Mouse (Mus musculus) liver, adult 2 months (tissue): ENCODE data around the gene Sh3pxd2a. TPM values are rescaled to one million over a fixed set of nuclear protein-coding genes. Genes with fewer than 3 reads are reported as not detected.

Experiments
- DNase-seq: peaks from one replicate; pipeline ENCODE4 v3.0.0-alpha.2; 2011; ENCODE audit warnings: low read depth, low spot score; ENCODE audit errors: extremely low read depth
- H3K27ac ChIP-seq: fragments of 200-500 bp; replicated peaks from 2 replicates; pipeline ENCODE4 v1.5.1; 2012; ENCODE audit warnings: low read depth, mild to moderate bottlenecking, control low read depth, inconsistent platforms, low read length; ENCODE audit not compliant: insufficient read depth
- H3K27me3 ChIP-seq: fragments of 200-500 bp; 2 replicates; pipeline ENCODE4 v1.6.1; 2012; ENCODE audit warnings: mild to moderate bottlenecking, moderate library complexity, low read length, inconsistent platforms; ENCODE audit not compliant: control insufficient read depth, insufficient read depth
- H3K36me3 ChIP-seq: fragments of 200-500 bp; 2 replicates; pipeline ENCODE4 v1.6.1; 2012; ENCODE audit warnings: low read length, inconsistent platforms; ENCODE audit not compliant: control insufficient read depth, insufficient read depth
- H3K4me1 ChIP-seq: fragments of 200-500 bp; 2 replicates; pipeline ENCODE4 v1.6.1; 2011; ENCODE audit warnings: low read length; ENCODE audit not compliant: control insufficient read depth, insufficient read depth
- H3K4me3 ChIP-seq: fragments of 200-500 bp; 2 replicates; pipeline ENCODE4 v1.5.1; 2011; ENCODE audit warnings: low read depth, mild to moderate bottlenecking, control low read depth, low read length, moderate library complexity; ENCODE audit not compliant: insufficient read depth
- H3K79me2 ChIP-seq: fragments of 200-500 bp; 2 replicates; pipeline ENCODE4 v1.6.1; 2012; ENCODE audit warnings: inconsistent platforms, mild to moderate bottlenecking, low read length, moderate library complexity; ENCODE audit not compliant: control insufficient read depth, insufficient read depth
- H3K9ac ChIP-seq: fragments of 200-500 bp; 2 replicates; pipeline ENCODE4 v1.6.1; 2012; ENCODE audit warnings: low read depth, mild to moderate bottlenecking, control low read depth, inconsistent platforms, low read length
- CTCF ChIP-seq: fragments of 200-500 bp; IDR thresholded peaks from 2 replicates; pipeline ENCODE4 v1.5.1; 2011; ENCODE audit warnings: low read depth, low read length, control low read depth
- POLR2A ChIP-seq: fragments of 200-500 bp; IDR thresholded peaks from 2 replicates; pipeline ENCODE4 v1.6.1; 2011; ENCODE audit warnings: low read length, control low read depth; ENCODE audit not compliant: insufficient read depth; ENCODE audit errors: extremely low read depth
- WGBS: fragments of 180-500 bp; shearing (Covaris S2); methylation state at CpG from one replicate; pipeline ENCODE4 v1.1.7; 2018; 5-methylcytosine and 5-hydroxymethylcytosine counted together
- polyA plus RNA-seq: library from polyadenylated mRNA; depleted of rRNA; stranded (reverse); fragments of >200 nt; gene quantifications from 2 replicates; pipeline ENCODE4 v1.2.3, GENCODE M21; 2012
- total RNA-seq: library from RNA; depleted of rRNA; stranded (reverse); fragments of >200 nt; gene quantifications from 2 replicates; pipeline ENCODE4 v1.2.3, GENCODE M21; 2014

Gene Sh3pxd2a
- total and polyA plus RNA-seq, 2 experiments: 4.2 to 10.0 TPM

DNA sequence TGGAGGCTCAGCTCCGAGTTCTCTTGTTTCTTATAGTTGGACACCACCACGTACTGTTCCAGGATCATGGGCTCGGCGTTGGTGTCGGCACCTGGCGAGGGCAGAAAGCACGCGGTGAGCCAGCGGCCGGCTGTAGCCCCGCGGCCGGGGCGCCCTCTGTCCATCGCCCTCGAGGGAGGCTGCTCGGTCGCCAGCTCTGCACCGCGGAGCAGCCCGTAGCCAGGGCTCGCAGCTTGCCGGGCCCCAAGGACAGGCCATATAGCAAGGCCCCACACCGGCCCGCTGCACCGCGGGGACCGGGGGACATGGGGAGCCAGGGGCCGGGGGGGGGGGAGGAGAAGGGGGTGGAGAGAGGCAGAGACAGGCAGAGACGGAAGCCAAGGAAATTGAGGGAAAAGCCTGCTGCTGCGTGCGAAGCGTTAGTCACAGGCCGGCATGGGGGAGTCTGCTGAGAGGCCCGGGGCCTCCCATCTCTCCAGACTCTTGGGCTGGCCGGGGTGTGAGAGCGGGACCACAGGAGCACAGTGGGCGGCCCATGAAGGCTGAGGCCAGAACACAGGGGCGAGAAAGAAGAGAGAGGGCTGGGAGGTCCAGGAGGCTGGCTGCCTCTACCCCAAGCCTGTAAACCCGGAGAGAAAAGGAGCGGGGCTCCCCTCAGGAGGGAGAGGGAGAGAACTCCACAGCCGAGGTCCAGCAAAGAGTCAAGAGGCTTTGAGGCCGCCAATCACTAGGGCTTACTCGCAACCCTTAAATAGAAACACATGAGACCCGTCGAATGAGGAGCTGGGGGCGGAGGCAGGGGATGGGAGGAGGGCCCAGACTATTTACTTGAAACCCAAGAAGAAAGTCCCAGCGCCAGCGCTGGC lies 149.9 kb downstream of the Sh3pxd2a start:
- 24% methylated on average over 49 of the region's 49 CpGs for WGBS
- peak overlapping the region; percentile 20; the same call in 1 of the 2 replicates for H3K4me3 ChIP-seq
- H3K9ac ChIP-seq: peak overlapping the region; percentile 53
- peaks cover 60% of the 10 kb centered on the region for H3K4me1 ChIP-seq
- no peaks in the 10 kb centered on the region for H3K27me3 ChIP-seq
- no peaks in the 10 kb centered on the region for H3K79me2 ChIP-seq
- peak; percentile 66 for DNase-seq
- no peak for TF ChIP-seq CTCF
- no peak for TF ChIP-seq POLR2A
- no peak overlapping the region for H3K27ac ChIP-seq
- no peaks in the 10 kb centered on the region for H3K36me3 ChIP-seq

DNA sequence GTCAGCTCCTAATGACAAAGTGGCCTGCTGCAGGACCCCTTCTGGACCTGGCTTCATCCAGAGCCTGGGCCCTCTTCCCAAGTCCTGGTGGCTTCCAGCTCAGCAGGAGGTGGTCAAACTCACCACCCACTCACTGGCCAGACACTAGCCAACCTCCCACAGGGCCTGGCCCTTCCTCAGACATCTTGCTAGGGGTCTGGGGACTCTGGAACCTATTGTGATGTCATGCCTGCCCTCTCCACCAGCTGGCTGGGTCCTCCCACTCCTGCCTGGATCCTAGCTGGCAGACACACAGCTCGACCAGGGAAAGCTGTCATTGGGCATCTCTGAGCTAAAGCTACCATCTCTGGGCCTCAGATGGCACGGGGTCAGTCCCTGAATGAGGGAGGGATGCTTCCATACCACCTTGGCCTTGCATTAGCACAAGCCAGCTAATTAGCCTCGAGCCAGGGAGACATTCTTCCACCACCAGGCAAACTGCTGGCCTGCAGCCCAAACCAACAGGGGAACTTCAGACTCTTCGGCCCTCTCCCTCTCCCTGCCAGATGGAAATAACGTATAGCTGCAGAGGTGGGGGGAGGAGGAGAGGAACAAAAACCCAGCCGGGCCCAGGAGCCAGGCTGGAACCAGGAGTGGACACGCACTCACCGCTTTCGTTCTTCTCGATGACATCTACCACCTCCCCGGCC lies 150.7 kb downstream of the Sh3pxd2a start:
- Histone ChIP-seq H3K4me1 (peaks cover 60% of the 10 kb centered on the region), H3K9ac (peak overlapping the region; percentile 46), H3K79me2 (no peaks in the 10 kb centered on the region), H3K4me3 (peak overlapping the region; percentile 14; the same call in 1 of the 2 replicates), H3K36me3 (no peaks in the 10 kb centered on the region), H3K27me3 (no peaks in the 10 kb centered on the region), H3K27ac (no peak overlapping the region)
- TF ChIP-seq POLR2A (no peak), CTCF (no peak)
- DNase-seq: peak; percentile 54
- 35% methylated on average over 11 of the region's 11 CpGs for WGBS

DNA sequence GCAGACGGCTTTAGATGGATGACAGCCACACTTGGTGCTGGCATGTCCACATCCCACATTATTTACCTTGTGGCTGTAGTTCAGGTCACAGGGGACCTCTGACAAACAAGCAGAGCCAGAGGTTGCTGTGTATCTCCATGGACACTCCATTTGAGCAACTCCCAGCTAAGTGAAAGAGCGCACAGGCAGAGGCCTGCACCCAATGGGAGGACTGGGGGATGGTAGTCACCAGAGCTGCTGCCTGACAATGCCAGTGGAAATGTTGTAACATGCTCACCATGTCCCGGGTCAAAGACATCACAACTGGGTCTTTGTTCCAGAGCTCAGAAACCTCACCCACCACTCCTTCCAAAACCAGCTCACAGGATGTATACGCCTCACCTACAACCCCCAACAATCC lies 153.0 kb downstream of the Sh3pxd2a start:
- H3K36me3 ChIP-seq: no peaks in the 10 kb centered on the region
- H3K27ac ChIP-seq: peak overlapping the region; percentile 49
- peak; percentile 100 for DNase-seq
- no peaks in the 10 kb centered on the region for H3K27me3 ChIP-seq
- H3K79me2 ChIP-seq: no peaks in the 10 kb centered on the region
- H3K9ac ChIP-seq: no peak overlapping the region
- WGBS: 25% methylated on average over 4 of the region's 4 CpGs
- peaks cover 58% of the 10 kb centered on the region for H3K4me1 ChIP-seq
- TF ChIP-seq POLR2A: no peak
- TF ChIP-seq CTCF: no peak
- no peak overlapping the region for H3K4me3 ChIP-seq

DNA sequence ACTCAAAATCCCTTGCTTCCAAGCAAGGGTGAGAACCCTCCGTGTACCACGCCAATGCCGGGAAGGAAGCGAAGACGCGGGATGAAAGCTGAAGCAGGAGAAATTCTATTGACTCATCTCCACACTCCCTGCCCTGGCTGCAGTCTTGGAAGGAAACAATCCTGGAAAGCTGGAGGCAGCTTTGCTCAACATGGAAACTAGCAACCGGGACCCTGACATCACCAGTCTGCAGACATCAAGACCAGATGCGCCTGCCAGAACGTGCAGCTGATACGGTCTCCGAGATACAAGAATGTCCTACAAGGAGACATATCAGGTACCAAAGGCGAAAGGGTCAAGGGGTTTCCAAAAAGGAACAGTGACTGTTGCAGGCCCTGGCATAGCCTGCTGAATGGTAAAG lies 154.4 kb downstream of the Sh3pxd2a start:
- Histone ChIP-seq H3K36me3 (no peaks in the 10 kb centered on the region), H3K4me1 (peaks cover 57% of the 10 kb centered on the region), H3K79me2 (no peaks in the 10 kb centered on the region), H3K27me3 (no peaks in the 10 kb centered on the region), H3K27ac (no peak overlapping the region), H3K9ac (no peak overlapping the region), H3K4me3 (no peak overlapping the region)
- no peak for DNase-seq
- WGBS: 94% methylated on average over 12 of the region's 12 CpGs
- no peak for TF ChIP-seq CTCF
- TF ChIP-seq POLR2A: no peak

DNA sequence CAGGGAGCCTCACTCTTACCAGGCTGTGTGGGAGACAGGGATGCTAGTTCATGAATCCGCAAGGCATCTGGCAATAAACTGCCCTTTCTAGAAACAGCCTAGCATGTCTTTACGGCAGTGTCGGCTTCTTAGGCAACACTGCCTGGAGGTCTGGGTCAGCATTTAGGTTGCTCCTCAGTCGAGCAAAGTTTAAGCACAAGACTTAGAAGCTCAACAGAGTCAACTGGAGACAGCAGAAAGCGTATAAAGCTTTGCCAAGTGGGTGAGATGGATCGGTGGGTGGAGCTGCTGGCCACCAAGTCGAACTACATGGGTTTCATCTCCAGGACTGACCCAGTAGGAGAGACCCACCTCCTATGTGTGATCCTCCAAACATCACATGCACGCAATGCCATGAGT lies 157.3 kb downstream of the Sh3pxd2a start:
- 28% methylated on average over 8 of the region's 8 CpGs for WGBS
- no peak overlapping the region for H3K4me3 ChIP-seq
- no peak overlapping the region for H3K9ac ChIP-seq
- no peak for TF ChIP-seq CTCF
- H3K36me3 ChIP-seq: no peaks in the 10 kb centered on the region
- peak overlapping the region; percentile 24 for H3K27ac ChIP-seq
- DNase-seq: peak; percentile 71
- peaks cover 52% of the 10 kb centered on the region for H3K4me1 ChIP-seq
- H3K79me2 ChIP-seq: no peaks in the 10 kb centered on the region
- no peaks in the 10 kb centered on the region for H3K27me3 ChIP-seq
